Mouse (Mus musculus) olfactory bulb, adult 2 months (tissue): Measurements from ENCODE around the gene Ethe1. TPM values are rescaled to one million over a fixed set of nuclear protein-coding genes. Genes with fewer than 3 reads are reported as not detected.
A peak's percentile ranks its signal among the peaks of the same experiment; 100 is the strongest.

Experiments used
- H3K27ac ChIP-seq: fragments of 200-500 bp; 2 replicates; pipeline ENCODE4 v1.5.1; 2012; ENCODE audit warnings: low read depth, low read length; ENCODE audit not compliant: insufficient read depth
- H3K4me1 ChIP-seq: fragments of 200-500 bp; 2 replicates; pipeline ENCODE4 v1.6.1; 2012; ENCODE audit warnings: low read length; ENCODE audit not compliant: control insufficient read depth, insufficient read depth
- H3K4me3 ChIP-seq: fragments of 200-500 bp; 2 replicates; pipeline ENCODE4 v1.5.1; 2012; ENCODE audit warnings: mild to moderate bottlenecking, low read depth, low read length, moderate library complexity; ENCODE audit not compliant: insufficient read depth
- CTCF ChIP-seq: fragments of 200-500 bp; IDR thresholded peaks from 2 replicates; pipeline ENCODE4 v1.5.1; 2012; ENCODE audit warnings: low read depth, mild to moderate bottlenecking, low read length, moderate library complexity; ENCODE audit not compliant: insufficient read depth
- POLR2A ChIP-seq: fragments of 200-500 bp; IDR thresholded peaks from 2 replicates; pipeline ENCODE4 v1.6.1; 2012; ENCODE audit warnings: mild to moderate bottlenecking, low read depth, low read length, moderate library complexity; ENCODE audit not compliant: insufficient read depth
- WGBS: fragments of 180-500 bp; shearing (Covaris S2); methylation state at CpG from one replicate; pipeline ENCODE4 v1.1.7; 2018; 5-methylcytosine and 5-hydroxymethylcytosine counted together
- polyA plus RNA-seq: library from polyadenylated mRNA; stranded (reverse); fragments of >200 nt; gene quantifications from 2 replicates; pipeline ENCODE4 v1.2.4, GENCODE M21; 2012; ENCODE audit warnings: low replicate concordance; ENCODE audit not compliant: missing spikeins, insufficient read depth, insufficient read length

Gene Ethe1
- polyA plus RNA-seq, 1 experiment: not detected

- no peak for TF ChIP-seq POLR2A
- no peak for TF ChIP-seq CTCF
- Histone ChIP-seq H3K4me3 (no peak overlapping the region), H3K27ac (no peak overlapping the region), H3K4me1 (no peaks in the 10 kb centered on the region)
- 83% methylated on average over 4 of the region's 4 CpGs for WGBS
Observed at GRCm38 (mm10) chr7:24571071-24571470, 16.3 kb upstream of the Ethe1 start.

GRCm38 (mm10) chr7:24572455-24572854 lies 14.9 kb upstream of the Ethe1 start:
- TF ChIP-seq POLR2A: no peak
- 62% methylated on average over 5 of the region's 5 CpGs for WGBS
- Histone ChIP-seq H3K27ac (no peak overlapping the region), H3K4me3 (no peak overlapping the region), H3K4me1 (no peaks in the 10 kb centered on the region)

GRCm38 (mm10) chr7:24574224-24574796 lies 13.0 kb upstream of the Ethe1 start:
- WGBS: 62% methylated on average over 12 of the region's 12 CpGs
- Histone ChIP-seq H3K4me1 (no peaks in the 10 kb centered on the region), H3K27ac (no peak overlapping the region), H3K4me3 (no peak overlapping the region)
- no peak for TF ChIP-seq CTCF
- no peak for TF ChIP-seq POLR2A

GRCm38 (mm10) chr7:24577811-24578210 lies 9.5 kb upstream of the Ethe1 start:
- Histone ChIP-seq H3K4me3 (no peak overlapping the region), H3K27ac (no peak overlapping the region), H3K4me1 (no peaks in the 10 kb centered on the region)
- no peak for TF ChIP-seq CTCF
- TF ChIP-seq POLR2A: no peak
- WGBS: 97% methylated on average over 10 of the region's 10 CpGs

GRCm38 (mm10) chr7:24584876-24585275 lies 2.5 kb upstream of the Ethe1 start:
- TF ChIP-seq POLR2A: no peak
- TF ChIP-seq CTCF: no peak
- Histone ChIP-seq H3K27ac (no peak overlapping the region), H3K4me1 (peaks cover 7% of the 10 kb centered on the region; the same call in 1 of the 2 replicates), H3K4me3 (no peak overlapping the region)
- 89% methylated on average over 6 of the region's 6 CpGs for WGBS

GRCm38 (mm10) chr7:24585995-24586394 lies 1.3 kb upstream of the Ethe1 start:
- TF ChIP-seq CTCF: no peak
- TF ChIP-seq POLR2A: no peak
- WGBS: 55% methylated on average over 16 of the region's 16 CpGs
- H3K4me1 ChIP-seq: peaks cover 7% of the 10 kb centered on the region; the same call in 1 of the 2 replicates
- no peak overlapping the region for H3K4me3 ChIP-seq
- no peak overlapping the region for H3K27ac ChIP-seq

- H3K4me3 ChIP-seq: peak overlapping the region; percentile 65
- 7% methylated on average over 8 of the region's 8 CpGs for WGBS
- TF ChIP-seq POLR2A (no peak), CTCF (no peak)
- no peak overlapping the region for H3K27ac ChIP-seq
- H3K4me1 ChIP-seq: peaks cover 7% of the 10 kb centered on the region; the same call in 1 of the 2 replicates
Observed at GRCm38 (mm10) chr7:24586828-24587227, 515 bp upstream of the Ethe1 start.

- H3K4me3 ChIP-seq: no peak overlapping the region
- peaks cover 7% of the 10 kb centered on the region; the same call in 1 of the 2 replicates for H3K4me1 ChIP-seq
- no peak for TF ChIP-seq CTCF
- no peak for TF ChIP-seq POLR2A
- no peak overlapping the region for H3K27ac ChIP-seq
- 87% methylated on average over 13 of the region's 13 CpGs for WGBS
Observed at GRCm38 (mm10) chr7:24588336-24588735, 993 bp downstream of the Ethe1 start.

- peaks cover 10% of the 10 kb centered on the region for H3K4me1 ChIP-seq
- TF ChIP-seq POLR2A (no peak), CTCF (no peak)
- 74% methylated on average over 5 of the region's 5 CpGs for WGBS
- no peak overlapping the region for H3K4me3 ChIP-seq
- no peak overlapping the region for H3K27ac ChIP-seq
Observed at GRCm38 (mm10) chr7:24591735-24592134, 4.4 kb downstream of the Ethe1 start.

- no peak for TF ChIP-seq POLR2A
- no peak for TF ChIP-seq CTCF
- Histone ChIP-seq H3K4me3 (no peak overlapping the region), H3K27ac (no peak overlapping the region), H3K4me1 (peaks cover 10% of the 10 kb centered on the region)
- 56% methylated on average over 4 of the region's 4 CpGs for WGBS
Observed at GRCm38 (mm10) chr7:24592163-24592562, 4.8 kb downstream of the Ethe1 start.
